Mouse (Mus musculus): ENCODE results near the gene Cdkal1. TPM values are rescaled to one million over a fixed set of nuclear protein-coding genes. Genes with fewer than 3 reads are reported as not detected.

Gene Cdkal1
- total and polyA plus RNA-seq, 3 experiments, result 8.7 to 13.7 (median 9.5) TPM

GRCm38 (mm10) chr13:29603597-29603996, 251.9 kb downstream of the Cdkal1 start:
- H3K27me3 ChIP-seq (replicated peaks), result no peaks in the 10 kb centered on the region
- in situ Hi-C loops (cut with MboI; ENCODE audit: low pct_ligation_motif_present, low pct_unique_long_range_greater_than_20kb, low sequenced_read_pairs), result loop anchor here (5.0 to 25.0 kb wide), 3 partner anchors 191 to 646 kb away; no protein-coding TSS in a partner anchor
- peaks cover 8% of the 10 kb centered on the region for H3K9me3 ChIP-seq (replicated peaks; ENCODE audit: low read length)
- no peak for DNase-seq (ENCODE audit: extremely low read depth)
- H3K27ac ChIP-seq (ENCODE audit: insufficient read depth, low read depth), result no peak overlapping the region
- H3K4me3 ChIP-seq (replicated peaks in 1 of 3; ENCODE audit: low read depth in 2 of 3, low read length in 2 of 3, poor library complexity in 1 of 3), result no peak overlapping the region
- TF ChIP-seq GABPA (IDR thresholded peaks at IDR 0.05; ENCODE audit: insufficient replicate concordance, low read depth, low read length) (no peak), MEF2A (IDR thresholded peaks at IDR 0.05; ENCODE audit: borderline replicate concordance, low read depth, low read length) (no peak), POLR2AphosphoS2 (IDR thresholded peaks at IDR 0.05; ENCODE audit: low read depth, low read length) (no peak)
- peaks cover 0 to 17% of the 10 kb centered on the region in 2 experiments for H3K36me3 ChIP-seq (replicated peaks in 1 of 2; ENCODE audit: control insufficient read depth in 1 of 2, insufficient read depth in 1 of 2, low read length in 1 of 2)
- no peak overlapping the region for H3K9ac ChIP-seq (ENCODE audit: insufficient read depth, low read depth)
- no peaks in the 10 kb centered on the region for H3K79me2 ChIP-seq (replicated peaks; ENCODE audit: control insufficient read depth, extremely low read depth, insufficient read depth, poor library complexity, severe bottlenecking)
- H3K4me1 ChIP-seq (ENCODE audit: control insufficient read depth in 1 of 2, insufficient read depth in 2 of 2), result peaks cover 2 to 36% of the 10 kb centered on the region in 2 experiments; a peak in 3 of 4 replicates
- dilution Hi-C loops (cut with MboI; ENCODE audit: extremely low pct_ligation_motif_present, extremely low pct_unique_long_range_greater_than_20kb, low sequenced_read_pairs), result no loop called here
- H3K4me2 ChIP-seq (ENCODE audit: insufficient read depth, low read depth, poor library complexity, severe bottlenecking), result no peak overlapping the region

GRCm38 (mm10) chr13:29601033-29601432, 254.4 kb downstream of the Cdkal1 start:
- no peak for TF ChIP-seq ZMIZ1 (IDR thresholded peaks at IDR 0.05; ENCODE audit: low read depth, low read length)
- TF ChIP-seq UBTF (IDR thresholded peaks at IDR 0.05; ENCODE audit: low read depth, low read length), result no peak
- TF ChIP-seq SMC3 (IDR thresholded peaks at IDR 0.05; ENCODE audit: low read depth, low read length), result no peak
- no peak for TF ChIP-seq TCF12 (IDR thresholded peaks at IDR 0.05; ENCODE audit: low read depth, low read length)
- no peak for TF ChIP-seq RCOR1 (conservative IDR thresholded peaks at IDR 0.05; ENCODE audit: low read depth, low read length)
- TF ChIP-seq GABPA (IDR thresholded peaks at IDR 0.05; ENCODE audit: insufficient replicate concordance, low read depth, low read length), result no peak
- TF ChIP-seq MAZ (IDR thresholded peaks at IDR 0.05; ENCODE audit: low read depth, low read length), result no peak
- in situ Hi-C loops (cut with MboI; ENCODE audit: low pct_ligation_motif_present, low pct_unique_long_range_greater_than_20kb, low sequenced_read_pairs), result loop anchor here (5.0 to 25.0 kb wide), 3 partner anchors 189 to 644 kb away; no protein-coding TSS in a partner anchor
- peaks cover 8% of the 10 kb centered on the region for H3K9me3 ChIP-seq (replicated peaks; ENCODE audit: low read length)
- H3K4me3 ChIP-seq (replicated peaks in 1 of 3; ENCODE audit: low read depth in 2 of 3, low read length in 2 of 3, poor library complexity in 1 of 3), result no peak overlapping the region
- dilution Hi-C loops (cut with MboI; ENCODE audit: extremely low pct_ligation_motif_present, extremely low pct_unique_long_range_greater_than_20kb, low sequenced_read_pairs), result no loop called here
- DNase-seq (ENCODE audit: extremely low read depth), result no peak
- H3K4me2 ChIP-seq (ENCODE audit: insufficient read depth, low read depth, poor library complexity, severe bottlenecking), result no peak overlapping the region
- no peaks in the 10 kb centered on the region for H3K79me2 ChIP-seq (replicated peaks; ENCODE audit: control insufficient read depth, extremely low read depth, insufficient read depth, poor library complexity, severe bottlenecking)
- H3K36me3 ChIP-seq (replicated peaks in 1 of 2; ENCODE audit: control insufficient read depth in 1 of 2, insufficient read depth in 1 of 2, low read length in 1 of 2), result peaks cover 0 to 16% of the 10 kb centered on the region in 2 experiments
- H3K9ac ChIP-seq (ENCODE audit: insufficient read depth, low read depth), result no peak overlapping the region
- no peaks in the 10 kb centered on the region for H3K27me3 ChIP-seq (replicated peaks)
- H3K27ac ChIP-seq (ENCODE audit: insufficient read depth, low read depth), result no peak overlapping the region
- H3K4me1 ChIP-seq (ENCODE audit: control insufficient read depth in 1 of 2, insufficient read depth in 2 of 2), result peaks cover 2 to 44% of the 10 kb centered on the region in 2 experiments; a peak in 3 of 4 replicates

GRCm38 (mm10) chr13:29599646-29600045, 255.8 kb downstream of the Cdkal1 start:
- DNase-seq (ENCODE audit: extremely low read depth), result no peak
- TF ChIP-seq CHD2 (IDR thresholded peaks at IDR 0.05; ENCODE audit: low read length) (no peak), ZNF384 (IDR thresholded peaks at IDR 0.05; ENCODE audit: low read depth, low read length) (no peak), SIN3A (IDR thresholded peaks at IDR 0.05; ENCODE audit: low read length) (no peak), UBTF (IDR thresholded peaks at IDR 0.05; ENCODE audit: low read depth, low read length) (no peak), HCFC1 (IDR thresholded peaks at IDR 0.05; ENCODE audit: low read depth, low read length) (no peak), KAT2A (IDR thresholded peaks at IDR 0.05; ENCODE audit: insufficient replicate concordance, low read length) (no peak), MAZ (IDR thresholded peaks at IDR 0.05; ENCODE audit: low read depth, low read length) (no peak), ZC3H11A (IDR thresholded peaks at IDR 0.05; ENCODE audit: low read depth, low read length) (no peak), MEF2A (IDR thresholded peaks at IDR 0.05; ENCODE audit: borderline replicate concordance, low read depth, low read length) (no peak), USF1 (IDR thresholded peaks at IDR 0.05; ENCODE audit: low read depth, low read length) (no peak), ZKSCAN1 (IDR thresholded peaks at IDR 0.05; ENCODE audit: borderline replicate concordance, low read depth, low read length) (no peak), JUND (conservative IDR thresholded peaks at IDR 0.05; ENCODE audit: low read depth, low read length) (no peak), BHLHE40 (IDR thresholded peaks at IDR 0.05; ENCODE audit: low read depth, low read length) (no peak), GABPA (IDR thresholded peaks at IDR 0.05; ENCODE audit: insufficient replicate concordance, low read depth, low read length) (no peak), NELFE (IDR thresholded peaks at IDR 0.05; ENCODE audit: low read depth, low read length) (no peak), TCF12 (IDR thresholded peaks at IDR 0.05; ENCODE audit: low read depth, low read length) (no peak), MYC (IDR thresholded peaks at IDR 0.05; ENCODE audit: low read depth, low read length) (no peak), CTCF (conservative IDR thresholded peaks at IDR 0.05 in 1 of 2, IDR thresholded peaks at IDR 0.05 in 1 of 2; ENCODE audit: low read depth in 2 of 2, low read length in 2 of 2) (no peak)
- H3K4me1 ChIP-seq (ENCODE audit: control insufficient read depth in 1 of 2, insufficient read depth in 2 of 2), result peaks cover 2 to 40% of the 10 kb centered on the region in 2 experiments; a peak in 3 of 4 replicates
- dilution Hi-C loops (cut with MboI; ENCODE audit: extremely low pct_ligation_motif_present, extremely low pct_unique_long_range_greater_than_20kb, low sequenced_read_pairs) (no loop called here), in situ Hi-C loops (cut with MboI; ENCODE audit: low pct_ligation_motif_present, low pct_unique_long_range_greater_than_20kb, low sequenced_read_pairs) (loop anchor here (5.0 to 25.0 kb wide), 3 partner anchors 187 to 642 kb away; no protein-coding TSS in a partner anchor)
- no peaks in the 10 kb centered on the region for H3K27me3 ChIP-seq (replicated peaks)
- no peak overlapping the region for H3K9ac ChIP-seq (ENCODE audit: insufficient read depth, low read depth)
- peaks cover 8% of the 10 kb centered on the region for H3K9me3 ChIP-seq (replicated peaks; ENCODE audit: low read length)
- no peak overlapping the region for H3K4me2 ChIP-seq (ENCODE audit: insufficient read depth, low read depth, poor library complexity, severe bottlenecking)
- peaks cover 0 to 16% of the 10 kb centered on the region in 2 experiments for H3K36me3 ChIP-seq (replicated peaks in 1 of 2; ENCODE audit: control insufficient read depth in 1 of 2, insufficient read depth in 1 of 2, low read length in 1 of 2)
- no peaks in the 10 kb centered on the region for H3K79me2 ChIP-seq (replicated peaks; ENCODE audit: control insufficient read depth, extremely low read depth, insufficient read depth, poor library complexity, severe bottlenecking)
- no peak overlapping the region for H3K4me3 ChIP-seq (replicated peaks in 1 of 3; ENCODE audit: low read depth in 2 of 3, low read length in 2 of 3, poor library complexity in 1 of 3)
- no peak overlapping the region for H3K27ac ChIP-seq (ENCODE audit: insufficient read depth, low read depth)
